Mouse (Mus musculus) urinary bladder, adult 18-20 months (tissue): ENCODE results near the gene Ly6g6d.

Source experiments
- DNase-seq, 2 experiments: peaks; one replicate each; pipeline ENCODE4 v3.0.0; 2022; ENCODE audit warnings: low spot score in 2 of 2, mixed read lengths in 2 of 2

The Ly6g6d gene

GRCm38 (mm10) chr17:35024261-35024660 lies 53.6 kb downstream of the Ly6g6d start:
- no peak for DNase-seq

- no peak for DNase-seq
Observed at GRCm38 (mm10) chr17:35023756-35024155, 54.1 kb downstream of the Ly6g6d start.

DNA sequence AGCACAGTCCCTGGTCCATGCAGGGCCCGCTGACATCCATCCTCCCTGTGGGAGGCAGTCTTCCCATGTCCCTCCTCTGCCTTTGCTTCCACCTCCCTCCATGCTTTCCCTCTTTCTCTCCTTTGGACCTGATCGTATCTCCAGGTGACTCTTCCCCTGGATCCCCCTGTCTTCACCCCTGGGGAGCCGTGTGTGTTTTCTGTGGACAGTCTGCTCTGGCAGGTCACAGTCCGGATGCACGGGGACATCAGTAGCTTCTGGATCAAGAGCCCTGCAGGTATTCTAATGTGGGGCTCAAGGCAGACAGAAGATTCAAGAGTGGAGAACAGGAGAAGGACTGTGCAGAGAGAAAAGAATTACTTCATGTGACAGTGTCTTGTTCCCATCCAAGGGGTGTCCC lies 54.6 kb downstream of the Ly6g6d start:
- DNase-seq = no peak

GRCm38 (mm10) chr17:35022541-35023060 lies 55.3 kb downstream of the Ly6g6d start:
- no peak for DNase-seq

DNA sequence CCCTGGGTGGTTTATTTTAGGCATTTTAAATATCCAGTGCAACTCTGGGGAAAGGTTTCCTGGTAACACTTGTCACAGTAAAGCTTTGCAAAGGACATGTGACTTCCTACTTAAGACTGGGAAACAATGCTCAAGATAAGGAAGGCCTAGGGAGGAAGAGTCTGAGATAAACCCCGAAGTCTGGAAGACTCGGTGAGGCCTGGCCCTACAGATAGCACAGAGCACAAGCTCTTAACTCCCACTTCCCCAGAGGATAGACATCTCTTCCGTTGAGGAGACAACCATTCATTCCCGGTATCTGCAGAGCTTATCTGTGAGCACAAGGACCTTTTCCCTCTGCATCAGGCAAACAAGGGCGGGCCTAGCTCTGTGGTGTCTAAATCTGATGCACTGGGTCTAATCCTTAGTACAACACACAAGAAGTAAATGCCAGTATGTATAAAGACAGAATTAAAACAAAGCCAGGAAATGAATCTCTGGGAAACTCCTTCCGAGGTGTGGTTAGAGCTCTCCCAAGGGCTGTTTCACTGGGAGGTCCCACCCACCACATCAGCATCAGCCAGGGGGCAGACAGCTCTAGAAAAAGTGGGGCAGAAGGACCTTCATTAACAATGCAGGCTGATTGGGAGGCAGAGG lies 55.9 kb downstream of the Ly6g6d start:
- DNase-seq = no peak
